Mouse (Mus musculus) neural tube, embryonic 15.5 days (tissue): ENCODE results near the gene Vwa5a. TPM values are rescaled to one million over a fixed set of nuclear protein-coding genes. Genes with fewer than 3 reads are reported as not detected.

Experiments used
- ATAC-seq: fragments of 200-750 bp; cut with Nextera tagmentation; 2 replicates; pipeline ENCODE4 v1.8.0; 2017; ENCODE audit warnings: mild to moderate bottlenecking, moderate TSS enrichment, moderate library complexity; ENCODE audit not compliant: low FRiP score
- H3K27ac ChIP-seq: fragments of 300-500 bp; sonication (generic); replicated peaks from 2 replicates; pipeline ENCODE4 v1.5.1; 2015; ENCODE audit warnings: mild to moderate bottlenecking, inconsistent platforms
- H3K27me3 ChIP-seq: fragments of 300-500 bp; sonication (generic); replicated peaks from 2 replicates; pipeline ENCODE4 v1.6.1; 2015; ENCODE audit warnings: inconsistent platforms
- H3K36me3 ChIP-seq: fragments of 300-500 bp; sonication (generic); 2 replicates; pipeline ENCODE4 v1.6.1; 2015; ENCODE audit warnings: inconsistent platforms
- H3K4me1 ChIP-seq: fragments of 300-500 bp; sonication (generic); 2 replicates; pipeline ENCODE4 v1.6.1; 2015; ENCODE audit warnings: inconsistent platforms
- H3K4me2 ChIP-seq: fragments of 300-500 bp; sonication (generic); 2 replicates; pipeline ENCODE4 v1.6.1; 2015; ENCODE audit warnings: inconsistent platforms, mild to moderate bottlenecking, moderate library complexity
- H3K4me3 ChIP-seq: fragments of 300-500 bp; sonication (generic); replicated peaks from 2 replicates; pipeline ENCODE4 v1.5.1; 2015; ENCODE audit warnings: mild to moderate bottlenecking, inconsistent platforms
- H3K9ac ChIP-seq: fragments of 300-500 bp; sonication (generic); replicated peaks from 2 replicates; pipeline ENCODE4 v1.6.1; 2015; ENCODE audit warnings: mild to moderate bottlenecking, inconsistent platforms
- H3K9me3 ChIP-seq: fragments of 300-500 bp; sonication (generic); replicated peaks from 2 replicates; pipeline ENCODE4 v1.6.1; 2016; ENCODE audit warnings: inconsistent platforms
- WGBS: fragments of 180-500 bp; shearing (Covaris S2); methylation state at CpG from one replicate; pipeline ENCODE4 v1.1.7; 2015; ENCODE audit warnings: mixed read lengths; 5-methylcytosine and 5-hydroxymethylcytosine counted together
- polyA plus RNA-seq: library from polyadenylated mRNA; unstranded; fragments of >200 nt; fragmentation: Nextera tagmentation; extraction: Ambion mirVana; gene quantifications from 2 replicates; pipeline ENCODE4 v1.2.1, GENCODE M21; 2015

The Vwa5a gene
- 8.0 and 17.9 TPM in 2 replicates for polyA plus RNA-seq

GRCm38 (mm10) chr9:38718102-38718501 is at the start of gene Vwa5a:
Gene Vwa5a (plus strand): TSS chr9:38718268.
- peaks cover 12% of the 10 kb centered on the region for H3K4me1 ChIP-seq
- no peaks in the 10 kb centered on the region for H3K9me3 ChIP-seq
- H3K4me3 ChIP-seq = peak within 1 kb of the TSS; percentile 44
- H3K36me3 ChIP-seq = no peaks in the 10 kb centered on the region
- peak within 1 kb of the TSS; percentile 48 for H3K27ac ChIP-seq
- H3K9ac ChIP-seq = peak within 1 kb of the TSS; percentile 26; the same call in 1 of the 2 replicates
- no peaks in the 10 kb centered on the region for H3K27me3 ChIP-seq
- no peak; the same call in 1 of the 2 replicates for ATAC-seq
- WGBS = 6% methylated on average over 4 of the region's 4 CpGs
- H3K4me2 ChIP-seq = peak within 1 kb of the TSS; percentile 51

DNA sequence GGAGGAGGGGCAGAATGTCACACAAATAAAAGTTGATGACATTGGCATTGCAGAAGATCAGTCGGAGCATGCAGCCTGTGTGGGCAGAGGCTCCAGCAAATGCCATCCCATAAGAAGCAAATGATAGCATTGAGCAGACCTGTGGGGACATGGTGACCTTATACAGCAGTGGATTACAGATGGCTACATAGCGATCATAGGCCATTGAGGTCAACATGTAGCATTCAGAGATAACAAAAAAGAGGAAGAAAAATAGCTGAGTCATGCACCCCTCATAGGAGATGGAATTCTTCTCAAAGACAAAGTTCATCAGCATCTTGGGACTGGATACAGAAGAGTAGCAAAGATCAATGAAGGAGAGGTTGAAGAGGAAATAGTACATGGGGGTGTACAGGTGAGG is 45.2 kb upstream of the Vwa5a start:
- H3K4me1 ChIP-seq = no peaks in the 10 kb centered on the region
- no peak overlapping the region for H3K4me2 ChIP-seq
- H3K9me3 ChIP-seq = no peaks in the 10 kb centered on the region
- no peaks in the 10 kb centered on the region for H3K36me3 ChIP-seq
- no peak overlapping the region for H3K9ac ChIP-seq
- no peaks in the 10 kb centered on the region for H3K27me3 ChIP-seq
- ATAC-seq = no peak
- no peak overlapping the region for H3K27ac ChIP-seq
- 79% methylated on average over 2 of the region's 2 CpGs for WGBS
- no peak overlapping the region for H3K4me3 ChIP-seq

DNA sequence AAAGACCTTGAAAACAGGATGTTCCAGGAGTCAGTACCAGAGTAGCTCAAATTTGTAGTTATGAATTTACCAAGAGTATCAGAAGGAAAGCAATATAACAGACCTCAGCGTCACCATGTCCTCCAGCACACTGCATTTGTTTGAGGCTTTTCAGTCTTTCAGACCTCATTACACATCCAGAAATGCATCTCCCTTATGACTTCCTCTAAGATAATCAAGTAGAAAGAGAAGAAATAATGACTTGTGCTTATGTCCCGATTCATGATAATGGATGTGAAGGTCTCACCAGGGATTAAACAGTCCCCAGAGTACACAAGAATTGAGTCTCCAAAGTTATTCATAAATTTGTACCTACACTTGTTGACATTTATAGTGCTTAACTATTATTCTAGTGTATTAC is 43.6 kb upstream of the Vwa5a start, which contains the start of gene Olfr918:
Gene Olfr918 (minus strand): TSS at position 101 of the 400 bp plus-strand sequence.
- Histone ChIP-seq H3K4me3 (no peak within 1 kb of the TSS), H3K27ac (no peak within 1 kb of the TSS), H3K27me3 (no peaks in the 10 kb centered on the region), H3K9me3 (no peaks in the 10 kb centered on the region), H3K4me2 (no peak within 1 kb of the TSS), H3K4me1 (no peaks in the 10 kb centered on the region), H3K9ac (no peak within 1 kb of the TSS), H3K36me3 (no peaks in the 10 kb centered on the region)
- ATAC-seq = no peak
- 87% methylated on average over 2 of the region's 2 CpGs for WGBS

- H3K4me1 ChIP-seq = peaks cover 12% of the 10 kb centered on the region
- H3K9me3 ChIP-seq = no peaks in the 10 kb centered on the region
- H3K27me3 ChIP-seq = no peaks in the 10 kb centered on the region
- ATAC-seq = no peak
- 0 out of 2 replicates have a peak overlapping the region, but pooled peaks have one; percentile 48 for H3K27ac ChIP-seq
- H3K9ac ChIP-seq = 0 out of 2 replicates have a peak overlapping the region, but pooled peaks have one; percentile 26
- peak overlapping the region; percentile 51 for H3K4me2 ChIP-seq
- H3K36me3 ChIP-seq = no peaks in the 10 kb centered on the region
- 6% methylated on average over 3 of the region's 3 CpGs for WGBS
- H3K4me3 ChIP-seq = peak overlapping the region; percentile 44
Measured at GRCm38 (mm10) chr9:38718927-38719441, 916 bp downstream of the Vwa5a start.

GRCm38 (mm10) chr9:38724044-38724443 is 6.0 kb downstream of the Vwa5a start:
- peaks cover 6% of the 10 kb centered on the region for H3K4me1 ChIP-seq
- no peaks in the 10 kb centered on the region for H3K9me3 ChIP-seq
- H3K9ac ChIP-seq = no peak overlapping the region
- 96% methylated on average over 1 of the region's 1 CpGs for WGBS
- no peak overlapping the region for H3K27ac ChIP-seq
- no peak overlapping the region for H3K4me2 ChIP-seq
- H3K36me3 ChIP-seq = no peaks in the 10 kb centered on the region
- H3K4me3 ChIP-seq = no peak overlapping the region
- H3K27me3 ChIP-seq = no peaks in the 10 kb centered on the region
- no peak for ATAC-seq

DNA sequence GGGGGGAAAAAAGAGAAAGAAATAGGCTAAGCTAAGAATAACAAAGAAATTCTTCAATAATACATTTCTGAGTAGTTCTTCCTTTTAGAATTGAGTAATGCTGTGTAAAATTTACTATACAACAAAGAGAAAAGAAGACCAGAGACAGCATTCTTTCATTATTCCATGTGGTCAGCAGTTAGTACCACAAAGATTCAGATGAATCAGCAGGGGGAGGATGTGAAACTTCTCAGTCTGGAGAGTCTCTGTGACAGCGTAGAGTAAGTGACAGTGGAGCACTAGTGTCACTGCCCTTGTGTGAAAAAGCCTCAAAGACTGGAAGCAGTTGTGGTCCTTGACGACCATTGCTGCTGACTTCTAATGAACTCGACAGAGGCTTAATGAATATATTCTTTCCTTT is 10.2 kb downstream of the Vwa5a start:
- H3K9ac ChIP-seq = no peak overlapping the region
- H3K27me3 ChIP-seq = no peaks in the 10 kb centered on the region
- H3K36me3 ChIP-seq = no peaks in the 10 kb centered on the region
- H3K9me3 ChIP-seq = no peaks in the 10 kb centered on the region
- H3K4me2 ChIP-seq = no peak overlapping the region
- no peaks in the 10 kb centered on the region for H3K4me1 ChIP-seq
- no peak overlapping the region for H3K4me3 ChIP-seq
- WGBS = 87% methylated on average over 3 of the region's 3 CpGs
- ATAC-seq = no peak
- no peak overlapping the region for H3K27ac ChIP-seq

DNA sequence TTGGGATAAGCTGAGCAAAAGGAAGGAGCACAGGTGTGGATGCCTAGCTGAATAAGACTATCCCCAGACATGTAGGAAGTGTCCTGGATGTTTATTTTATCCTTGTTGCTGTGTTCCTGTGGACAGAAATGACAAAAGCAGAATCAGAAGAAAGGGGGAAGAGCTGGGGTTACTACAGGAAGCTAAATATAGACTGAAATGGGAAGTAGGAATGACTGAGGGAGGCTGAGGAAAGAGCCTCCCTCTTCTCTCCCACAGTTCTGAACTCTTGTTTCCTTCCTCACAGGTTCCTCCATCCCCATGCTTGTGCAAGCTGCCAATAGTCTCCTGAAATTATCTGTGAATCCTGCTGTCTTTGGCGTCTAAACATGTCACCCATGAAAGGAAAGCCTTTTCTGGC is 23.3 kb downstream of the Vwa5a start:
- no peak for ATAC-seq
- no peaks in the 10 kb centered on the region for H3K4me1 ChIP-seq
- no peak overlapping the region for H3K9ac ChIP-seq
- 72% methylated on average over 1 of the region's 1 CpGs for WGBS
- no peak overlapping the region for H3K4me3 ChIP-seq
- no peak overlapping the region for H3K4me2 ChIP-seq
- H3K27me3 ChIP-seq = no peaks in the 10 kb centered on the region
- no peak overlapping the region for H3K27ac ChIP-seq
- H3K36me3 ChIP-seq = no peaks in the 10 kb centered on the region
- no peaks in the 10 kb centered on the region for H3K9me3 ChIP-seq

- Histone ChIP-seq H3K4me1 (no peaks in the 10 kb centered on the region), H3K36me3 (no peaks in the 10 kb centered on the region), H3K4me2 (no peak overlapping the region), H3K4me3 (no peak overlapping the region), H3K9ac (no peak overlapping the region), H3K9me3 (no peaks in the 10 kb centered on the region), H3K27ac (no peak overlapping the region), H3K27me3 (no peaks in the 10 kb centered on the region)
- no peak for ATAC-seq
- 95% methylated on average over 4 of the region's 4 CpGs for WGBS
Measured at GRCm38 (mm10) chr9:38744619-38745315, 26.7 kb downstream of the Vwa5a start.

- Histone ChIP-seq H3K4me3 (no peak within 1 kb of the TSS), H3K4me2 (no peak within 1 kb of the TSS), H3K36me3 (no peaks in the 10 kb centered on the region), H3K4me1 (no peaks in the 10 kb centered on the region), H3K27me3 (no peaks in the 10 kb centered on the region), H3K9ac (no peak within 1 kb of the TSS), H3K9me3 (no peaks in the 10 kb centered on the region), H3K27ac (no peak within 1 kb of the TSS)
- WGBS = 96% methylated on average over 1 of the region's 1 CpGs
- no peak for ATAC-seq
Measured at GRCm38 (mm10) chr9:38751999-38752398, 33.9 kb downstream of the Vwa5a start, which contains the start of gene Olfr920. Gene Olfr920 (plus strand): TSS chr9:38752299.

GRCm38 (mm10) chr9:38772768-38773167 is 54.7 kb downstream of the Vwa5a start, which contains the start of gene Olfr921:
Gene Olfr921 (plus strand): TSS chr9:38773068.
- H3K27ac ChIP-seq = no peak within 1 kb of the TSS
- H3K27me3 ChIP-seq = no peaks in the 10 kb centered on the region
- no peaks in the 10 kb centered on the region for H3K9me3 ChIP-seq
- H3K4me1 ChIP-seq = no peaks in the 10 kb centered on the region
- no peak within 1 kb of the TSS for H3K9ac ChIP-seq
- no peak within 1 kb of the TSS for H3K4me2 ChIP-seq
- H3K36me3 ChIP-seq = no peaks in the 10 kb centered on the region
- ATAC-seq = no peak
- no peak within 1 kb of the TSS for H3K4me3 ChIP-seq

- Histone ChIP-seq H3K27ac (no peak overlapping the region), H3K4me3 (no peak overlapping the region), H3K4me2 (no peak overlapping the region), H3K36me3 (no peaks in the 10 kb centered on the region), H3K27me3 (no peaks in the 10 kb centered on the region), H3K4me1 (no peaks in the 10 kb centered on the region), H3K9me3 (no peaks in the 10 kb centered on the region), H3K9ac (no peak overlapping the region)
- no peak for ATAC-seq
- 92% methylated on average over 2 of the region's 2 CpGs for WGBS
Measured at GRCm38 (mm10) chr9:38792689-38793088, 74.6 kb downstream of the Vwa5a start.
